Mouse (Mus musculus): ENCODE data around the gene Ddx28. TPM values are rescaled to one million over a fixed set of nuclear protein-coding genes. Genes with fewer than 3 reads are reported as not detected.

The Ddx28 gene
- polyA plus RNA-seq, 1 experiment from 2014 or later, result 18.7 TPM

DNA sequence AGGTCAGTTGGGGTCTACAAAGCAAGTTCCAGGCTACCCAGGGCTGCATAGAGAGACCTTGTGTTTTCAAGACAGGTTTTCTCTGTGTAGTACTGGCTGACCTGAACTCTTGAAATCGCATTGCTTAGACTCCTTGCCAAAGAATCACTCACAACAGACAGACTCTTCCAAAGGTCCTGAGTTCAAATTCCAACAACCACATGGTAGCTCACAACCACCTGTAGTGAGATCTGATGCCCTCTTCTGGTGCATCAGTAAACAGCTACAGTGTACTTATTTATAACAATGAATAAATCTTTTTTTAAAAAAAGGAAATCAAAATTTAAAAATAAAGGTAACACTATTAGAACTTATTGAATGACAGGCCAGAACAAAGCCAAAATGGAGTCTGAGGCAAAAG, 30.5 kb downstream of the Ddx28 start:
- Histone ChIP-seq H3K36me3 (no peaks in the 10 kb centered on the region), H3K4me3 (no peak overlapping the region), H3K9me3 (no peaks in the 10 kb centered on the region), H3K4me1 (0 out of 2 replicates have a peak, but pooled peaks cover 3% of the 10 kb centered on the region), H3K27ac (no peak overlapping the region), H3K27me3 (ENCODE audit: insufficient read depth, poor library complexity, severe bottlenecking) (peaks cover 8% of the 10 kb centered on the region; the same call in 1 of the 2 replicates)
- peak; percentile 51 for DNase-seq (ENCODE audit: low spot score)
- 86% methylated on average over 1 of the region's 1 CpGs for WGBS

- Histone ChIP-seq H3K27me3 (ENCODE audit: insufficient read depth, poor library complexity, severe bottlenecking) (no peaks in the 10 kb centered on the region), H3K27ac (no peak within 1 kb of the TSS), H3K4me3 (no peak within 1 kb of the TSS), H3K36me3 (no peaks in the 10 kb centered on the region), H3K9me3 (no peaks in the 10 kb centered on the region), H3K4me1 (0 out of 2 replicates have a peak, but pooled peaks cover 3% of the 10 kb centered on the region)
- 91% methylated on average over 15 of the region's 15 CpGs for WGBS
- DNase-seq (ENCODE audit: low spot score), result no peak
Observed at GRCm38 (mm10) chr8:105979325-105979724, 32.4 kb downstream of the Ddx28 start, which contains the start of gene Dpep3. TSS of gene Dpep3 (minus strand) at chr8:105979429.

- Histone ChIP-seq H3K27me3 (ENCODE audit: insufficient read depth, poor library complexity, severe bottlenecking) (no peaks in the 10 kb centered on the region), H3K36me3 (no peaks in the 10 kb centered on the region), H3K27ac (no peak overlapping the region), H3K9me3 (no peaks in the 10 kb centered on the region), H3K4me3 (no peak overlapping the region), H3K4me1 (no peaks in the 10 kb centered on the region)
- 67% methylated on average over 7 of the region's 7 CpGs for WGBS
- no peak for DNase-seq (ENCODE audit: low spot score)
Observed at GRCm38 (mm10) chr8:105975363-105975762, 36.3 kb downstream of the Ddx28 start.

- H3K36me3 ChIP-seq, result no peaks in the 10 kb centered on the region
- no peak for DNase-seq (ENCODE audit: low spot score)
- H3K27me3 ChIP-seq (ENCODE audit: insufficient read depth, poor library complexity, severe bottlenecking), result no peaks in the 10 kb centered on the region
- no peak overlapping the region for H3K4me3 ChIP-seq
- H3K4me1 ChIP-seq, result peaks cover 18% of the 10 kb centered on the region
- H3K27ac ChIP-seq, result no peak overlapping the region
- WGBS, result 73% methylated on average over 8 of the region's 8 CpGs
- H3K9me3 ChIP-seq, result no peaks in the 10 kb centered on the region
Observed at GRCm38 (mm10) chr8:105971019-105971720, 40.5 kb downstream of the Ddx28 start.

- 83% methylated on average over 1 of the region's 1 CpGs for WGBS
- H3K4me3 ChIP-seq, result no peak overlapping the region
- peaks cover 33% of the 10 kb centered on the region for H3K4me1 ChIP-seq
- no peak overlapping the region for H3K27ac ChIP-seq
- H3K36me3 ChIP-seq, result no peaks in the 10 kb centered on the region
- no peaks in the 10 kb centered on the region for H3K27me3 ChIP-seq (ENCODE audit: insufficient read depth, poor library complexity, severe bottlenecking)
- DNase-seq (ENCODE audit: low spot score), result no peak
- H3K9me3 ChIP-seq, result no peaks in the 10 kb centered on the region
Observed at GRCm38 (mm10) chr8:105969367-105969766, 42.3 kb downstream of the Ddx28 start.

DNA sequence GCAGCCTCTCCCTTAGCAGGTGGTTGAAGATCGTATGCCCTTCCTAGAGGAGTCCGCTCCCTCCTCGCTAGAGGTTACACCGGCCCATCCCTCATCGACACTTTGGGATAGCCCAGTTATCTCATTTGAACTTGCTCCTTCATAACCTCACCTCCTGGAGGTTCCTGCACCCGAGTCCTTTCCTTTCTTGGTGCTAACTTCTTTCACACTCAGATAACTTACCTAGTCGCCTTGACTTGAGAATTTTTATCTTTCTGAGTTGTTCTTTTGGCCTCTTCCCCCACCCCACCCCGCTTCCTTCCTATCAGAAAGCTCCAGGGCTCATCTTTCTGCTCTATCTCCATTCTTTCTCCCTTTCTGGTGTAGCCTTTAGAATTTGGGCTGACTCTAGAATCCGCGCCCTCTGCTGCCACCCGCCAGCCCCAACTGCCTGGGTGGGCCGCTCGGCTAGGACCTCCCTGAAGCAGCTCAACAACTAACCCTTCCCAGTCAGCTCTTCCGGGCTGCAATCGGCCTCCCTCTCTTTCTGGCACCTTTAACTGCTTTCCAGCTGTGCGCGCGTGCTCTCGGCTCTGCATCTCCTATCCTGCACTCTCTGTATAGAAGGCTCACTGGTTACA, 44.9 kb downstream of the Ddx28 start:
- H3K36me3 ChIP-seq, result no peaks in the 10 kb centered on the region; the same call in 1 of the 2 replicates
- 5% methylated on average over 19 of the region's 19 CpGs for WGBS
- DNase-seq (ENCODE audit: low spot score), result peak; percentile 88
- peaks cover 57% of the 10 kb centered on the region for H3K4me1 ChIP-seq
- peak overlapping the region; percentile 84 for H3K4me3 ChIP-seq
- H3K9me3 ChIP-seq, result no peaks in the 10 kb centered on the region
- H3K27ac ChIP-seq, result peak overlapping the region; percentile 95
- no peaks in the 10 kb centered on the region for H3K27me3 ChIP-seq (ENCODE audit: insufficient read depth, poor library complexity, severe bottlenecking)

DNA sequence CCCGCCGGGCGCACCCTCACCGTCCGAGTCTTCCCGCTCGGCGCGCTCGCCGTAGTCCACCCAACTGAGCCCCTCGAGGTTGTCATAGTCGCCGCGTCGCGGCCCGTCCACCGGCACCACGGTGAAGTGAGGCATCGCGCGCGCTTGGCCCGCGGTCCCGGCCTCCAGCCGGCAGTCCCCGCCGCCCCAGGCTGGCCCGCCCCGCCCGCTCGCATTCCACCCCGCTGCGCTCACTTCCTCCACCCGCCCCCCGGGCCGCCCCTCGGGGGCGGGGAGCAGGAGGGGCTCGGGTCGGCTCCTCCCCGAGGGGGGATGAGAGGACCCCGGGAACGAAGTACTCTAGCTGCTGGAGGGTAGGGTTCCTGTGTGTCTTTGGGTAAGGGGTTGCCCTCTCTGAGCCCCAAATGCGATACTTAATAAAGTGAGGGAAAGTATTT, 45.8 kb downstream of the Ddx28 start, which contains the start of gene Slc12a4:
Slc12a4 (minus strand) TSS at position 193 of the 437 bp plus-strand sequence.
- Histone ChIP-seq H3K4me1 (peaks cover 66% of the 10 kb centered on the region), H3K27ac (peak within 1 kb of the TSS; percentile 95), H3K4me3 (peak within 1 kb of the TSS; percentile 84), H3K9me3 (no peaks in the 10 kb centered on the region), H3K27me3 (ENCODE audit: insufficient read depth, poor library complexity, severe bottlenecking) (no peaks in the 10 kb centered on the region), H3K36me3 (peaks cover 4% of the 10 kb centered on the region; the same call in 1 of the 2 replicates)
- WGBS, result under 1% methylated on average over 47 of the region's 47 CpGs
- DNase-seq (ENCODE audit: low spot score), result peak; percentile 93

- WGBS, result 2% methylated on average over 40 of the region's 40 CpGs
- H3K27ac ChIP-seq, result peak overlapping the region; percentile 95
Observed at GRCm38 (mm10) chr8:105965266-105965904, 46.3 kb downstream of the Ddx28 start.

DNA sequence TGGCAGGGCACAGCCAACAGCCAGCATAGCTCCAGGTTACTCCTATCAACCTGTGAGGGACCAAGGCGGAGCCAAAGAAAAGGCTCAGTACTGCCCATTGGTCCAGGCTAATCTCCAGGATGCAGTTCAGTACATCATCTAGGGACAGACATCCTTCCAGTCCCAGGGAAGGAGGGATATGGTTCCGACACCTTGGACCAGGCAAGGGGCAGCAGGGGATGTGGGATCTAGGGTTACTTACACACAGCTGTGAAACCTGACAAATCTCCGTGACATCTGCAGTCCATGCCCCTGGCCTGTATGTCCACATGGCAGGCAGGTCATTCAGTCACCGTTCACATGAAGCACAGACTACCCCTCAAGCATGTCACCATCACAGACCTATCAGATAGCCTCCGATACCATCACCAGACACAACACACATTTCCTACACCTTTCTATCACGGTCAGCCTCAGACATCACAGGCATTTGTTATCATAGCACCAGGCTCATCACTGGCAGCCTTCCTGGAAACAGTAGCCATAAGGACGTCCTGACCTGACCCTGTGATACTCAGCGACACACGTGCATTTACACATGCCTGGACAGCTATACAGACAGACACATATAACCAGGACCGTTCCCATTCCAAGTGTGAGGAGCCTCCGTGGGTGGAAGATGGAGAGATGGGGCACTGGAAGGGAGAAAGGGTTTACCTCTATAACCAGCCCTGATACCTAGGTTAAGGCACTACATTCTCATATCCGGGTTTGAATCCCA, 47.0 kb downstream of the Ddx28 start:
- Histone ChIP-seq H3K27ac (peak overlapping the region; percentile 95), H3K4me1 (peaks cover 67% of the 10 kb centered on the region), H3K27me3 (ENCODE audit: insufficient read depth, poor library complexity, severe bottlenecking) (no peaks in the 10 kb centered on the region), H3K4me3 (peak overlapping the region; percentile 84), H3K9me3 (no peaks in the 10 kb centered on the region), H3K36me3 (peaks cover 16% of the 10 kb centered on the region)
- WGBS, result 48% methylated on average over 12 of the region's 12 CpGs
- DNase-seq (ENCODE audit: low spot score), result no peak

More at GRCm38 (mm10) chr8:105965266-105965904, 46.3 kb downstream of the Ddx28 start:
- H3K9me3 ChIP-seq, result no peaks in the 10 kb centered on the region
- H3K4me1 ChIP-seq, result peaks cover 67% of the 10 kb centered on the region
- H3K36me3 ChIP-seq, result peaks cover 9% of the 10 kb centered on the region
- H3K4me3 ChIP-seq, result peak overlapping the region; percentile 84
- H3K27me3 ChIP-seq (ENCODE audit: insufficient read depth, poor library complexity, severe bottlenecking), result no peaks in the 10 kb centered on the region
- DNase-seq (ENCODE audit: low spot score), result peak; percentile 88

GRCm38 (mm10) chr8:105961536-105961935, 50.1 kb downstream of the Ddx28 start:
- DNase-seq (ENCODE audit: low spot score), result no peak
- Histone ChIP-seq H3K4me1 (peaks cover 71% of the 10 kb centered on the region), H3K36me3 (peaks cover 46% of the 10 kb centered on the region), H3K9me3 (no peaks in the 10 kb centered on the region), H3K27me3 (ENCODE audit: insufficient read depth, poor library complexity, severe bottlenecking) (no peaks in the 10 kb centered on the region), H3K4me3 (no peak overlapping the region), H3K27ac (0 out of 2 replicates have a peak overlapping the region, but pooled peaks have one; percentile 22)
- WGBS, result 66% methylated on average over 10 of the region's 10 CpGs

DNA sequence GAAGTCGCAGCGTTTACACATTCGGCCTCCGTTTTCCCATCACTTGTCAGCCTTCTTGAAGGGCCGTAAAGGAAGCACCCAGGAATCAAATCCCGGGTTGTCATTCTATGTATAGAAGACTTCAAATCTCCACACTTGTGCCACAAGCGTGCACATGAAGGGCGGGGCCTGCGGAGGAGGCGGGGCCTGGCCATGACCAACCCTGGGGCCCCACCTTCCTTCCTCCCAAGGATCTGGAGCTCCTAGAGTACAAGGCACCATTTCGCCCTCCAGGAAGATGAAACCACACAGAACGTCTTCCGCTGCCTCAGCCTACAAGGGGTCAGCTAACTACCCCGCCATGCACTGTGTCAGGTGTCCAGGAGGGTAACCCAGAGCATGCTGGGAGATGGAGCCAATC, 50.6 kb downstream of the Ddx28 start:
- DNase-seq (ENCODE audit: low spot score), result no peak
- H3K36me3 ChIP-seq, result peaks cover 50% of the 10 kb centered on the region
- no peak overlapping the region for H3K4me3 ChIP-seq
- no peaks in the 10 kb centered on the region for H3K27me3 ChIP-seq (ENCODE audit: insufficient read depth, poor library complexity, severe bottlenecking)
- 72% methylated on average over 14 of the region's 14 CpGs for WGBS
- peaks cover 67% of the 10 kb centered on the region for H3K4me1 ChIP-seq
- H3K27ac ChIP-seq, result no peak overlapping the region
- no peaks in the 10 kb centered on the region for H3K9me3 ChIP-seq

Measured in heart, embryonic 10.5 days (tissue).